Mouse (Mus musculus) liver, embryonic 12.5 days (tissue): ENCODE results near the gene Itpkc. TPM values are rescaled to one million over a fixed set of nuclear protein-coding genes. Genes with fewer than 3 reads are reported as not detected.
"Not testable (repeated sequence)": the region's sequence is repeated elsewhere in the genome, so short reads cannot be mapped to it uniquely, and the experiment has no call there.

Experiments
- ATAC-seq: fragments of 200-750 bp; cut with Nextera tagmentation; 2 replicates; pipeline ENCODE4 v1.8.0; 2017; ENCODE audit warnings: moderate number of reproducible peaks, mild to moderate bottlenecking, moderate library complexity
- H3K27ac ChIP-seq: fragments of 300-500 bp; sonication (generic); 2 replicates; pipeline ENCODE4 v1.5.1; 2016; ENCODE audit warnings: mild to moderate bottlenecking
- H3K27me3 ChIP-seq: fragments of 300-500 bp; sonication (generic); replicated peaks from 2 replicates; pipeline ENCODE4 v1.6.1; 2016; ENCODE audit warnings: mild to moderate bottlenecking, moderate library complexity
- H3K36me3 ChIP-seq: fragments of 300-500 bp; sonication (generic); 2 replicates; pipeline ENCODE4 v1.6.1; 2016; ENCODE audit warnings: mild to moderate bottlenecking, moderate library complexity
- H3K4me1 ChIP-seq: fragments of 300-500 bp; sonication (generic); 2 replicates; pipeline ENCODE4 v1.6.1; 2016
- H3K4me2 ChIP-seq: fragments of 300-500 bp; sonication (generic); 2 replicates; pipeline ENCODE4 v1.6.1; 2016; ENCODE audit warnings: mild to moderate bottlenecking, moderate library complexity
- H3K4me3 ChIP-seq: fragments of 300-500 bp; sonication (generic); 2 replicates; pipeline ENCODE4 v1.5.1; 2016; ENCODE audit warnings: mild to moderate bottlenecking, moderate library complexity
- H3K9ac ChIP-seq: fragments of 300-500 bp; sonication (generic); 2 replicates; pipeline ENCODE4 v1.6.1; 2016; ENCODE audit warnings: mild to moderate bottlenecking, moderate library complexity
- H3K9me3 ChIP-seq: fragments of 300-500 bp; sonication (generic); replicated peaks from 2 replicates; pipeline ENCODE4 v1.6.1; 2016; ENCODE audit warnings: mild to moderate bottlenecking, moderate library complexity
- WGBS: fragments of 180-500 bp; shearing (Covaris S2); methylation state at CpG from one replicate; pipeline ENCODE4 v1.1.7; 2016; ENCODE audit not compliant: insufficient replicate concordance; 5-methylcytosine and 5-hydroxymethylcytosine counted together
- polyA plus RNA-seq: library from polyadenylated mRNA; unstranded; fragments of >200 nt; fragmentation: Nextera tagmentation; extraction: Ambion mirVana; gene quantifications from 2 replicates; pipeline ENCODE4 v1.2.1, GENCODE M21; 2016

The Itpkc gene
- polyA plus RNA-seq, 1 experiment from 2014 or later = 4.1 TPM

DNA sequence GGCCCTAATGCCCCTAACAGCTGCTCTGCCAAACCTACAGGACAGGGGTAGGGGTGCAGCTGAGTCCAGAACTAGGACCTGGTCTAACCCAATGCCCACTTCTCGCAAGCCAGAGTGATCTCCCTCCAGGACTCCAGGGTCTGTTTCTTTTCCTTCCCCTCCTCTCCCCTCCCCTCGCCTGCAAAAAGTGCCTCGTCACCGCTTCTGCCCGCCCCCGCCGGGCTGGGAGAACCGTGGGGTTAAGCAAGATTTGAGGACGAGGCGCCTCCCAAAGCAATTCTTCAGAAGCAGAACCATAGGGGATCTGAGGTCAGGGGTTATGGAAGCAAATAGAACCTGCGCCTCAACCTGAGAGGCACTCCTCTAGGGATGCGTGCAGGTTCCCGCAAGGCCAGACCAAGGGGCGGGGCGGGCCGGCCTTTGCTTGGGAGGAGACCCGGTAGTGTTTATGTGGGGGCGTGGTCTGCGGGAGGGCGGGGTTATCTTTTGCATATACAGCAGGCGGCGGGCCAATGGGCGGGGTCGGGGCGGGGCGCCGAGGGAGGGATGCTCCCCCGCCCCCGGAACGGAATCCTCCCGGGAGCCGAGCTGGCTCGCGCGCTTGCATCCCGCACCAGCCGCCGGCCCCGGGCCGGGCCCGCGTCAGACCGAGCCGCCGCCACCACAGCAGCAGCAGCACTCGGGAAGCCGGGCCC lies 29.9 kb upstream of the Itpkc start, which contains the start of gene Numbl:
Gene Numbl (plus strand): TSS at position 229 of the 695 bp plus-strand sequence.
- under 1% methylated on average over 46 of the region's 47 CpGs for whole genome bisulfite sequencing
- Histone ChIP-seq H3K4me1 (peaks cover 56% of the 10 kb centered on the region), H3K9ac (peak within 1 kb of the TSS; percentile 86), H3K9me3 (no peaks in the 10 kb centered on the region), H3K27me3 (peaks cover 9% of the 10 kb centered on the region; the same call in 1 of the 2 replicates), H3K27ac (peak within 1 kb of the TSS; percentile 70), H3K4me2 (peak within 1 kb of the TSS; percentile 99), H3K36me3 (peaks cover 2% of the 10 kb centered on the region; the same call in 1 of the 2 replicates), H3K4me3 (peak within 1 kb of the TSS; percentile 74)
- ATAC-seq = peak; percentile 88

DNA sequence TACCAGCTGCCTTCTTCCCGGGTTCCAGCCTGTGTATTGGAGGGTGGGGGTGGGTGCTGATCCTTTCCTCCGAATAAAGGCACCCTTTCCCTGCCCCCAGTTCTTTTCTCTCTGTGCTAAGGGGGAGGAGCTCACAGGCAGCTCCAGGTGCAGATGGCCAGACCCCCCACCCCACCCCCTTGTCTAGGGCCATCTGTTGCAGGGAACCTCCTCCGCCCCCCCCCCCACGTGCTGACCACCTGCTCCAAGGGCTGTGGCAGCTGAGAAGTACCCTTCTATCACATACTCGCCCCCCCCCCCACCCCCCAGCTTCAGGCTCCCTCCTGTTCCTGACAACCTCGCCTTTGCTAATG lies 29.4 kb upstream of the Itpkc start:
- H3K9ac ChIP-seq = peak overlapping the region; percentile 86
- peaks cover 56% of the 10 kb centered on the region for H3K4me1 ChIP-seq
- peak overlapping the region; percentile 74 for H3K4me3 ChIP-seq
- 15% methylated on average over 6 of the region's 6 CpGs for WGBS
- H3K27me3 ChIP-seq = peaks cover 9% of the 10 kb centered on the region; the same call in 1 of the 2 replicates
- peaks cover 4% of the 10 kb centered on the region; the same call in 1 of the 2 replicates for H3K36me3 ChIP-seq
- no peaks in the 10 kb centered on the region for H3K9me3 ChIP-seq
- peak overlapping the region; percentile 70 for H3K27ac ChIP-seq
- no peak for ATAC-seq
- H3K4me2 ChIP-seq = peak overlapping the region; percentile 99

- H3K4me3 ChIP-seq = peak overlapping the region; percentile 74; the same call in 1 of the 2 replicates
- H3K36me3 ChIP-seq = peaks cover 4% of the 10 kb centered on the region; the same call in 1 of the 2 replicates
- H3K4me2 ChIP-seq = peak overlapping the region; percentile 99
- H3K27ac ChIP-seq = peak overlapping the region; percentile 70
- H3K9me3 ChIP-seq = no peaks in the 10 kb centered on the region
- H3K9ac ChIP-seq = peak overlapping the region; percentile 86
- WGBS = 55% methylated on average over 27 of the region's 27 CpGs
- peaks cover 9% of the 10 kb centered on the region; the same call in 1 of the 2 replicates for H3K27me3 ChIP-seq
- peaks cover 56% of the 10 kb centered on the region for H3K4me1 ChIP-seq
- ATAC-seq = no peak
These were observed 28.8 kb upstream of the Itpkc start for GRCm38 (mm10) chr7:27257046-27257851.

DNA sequence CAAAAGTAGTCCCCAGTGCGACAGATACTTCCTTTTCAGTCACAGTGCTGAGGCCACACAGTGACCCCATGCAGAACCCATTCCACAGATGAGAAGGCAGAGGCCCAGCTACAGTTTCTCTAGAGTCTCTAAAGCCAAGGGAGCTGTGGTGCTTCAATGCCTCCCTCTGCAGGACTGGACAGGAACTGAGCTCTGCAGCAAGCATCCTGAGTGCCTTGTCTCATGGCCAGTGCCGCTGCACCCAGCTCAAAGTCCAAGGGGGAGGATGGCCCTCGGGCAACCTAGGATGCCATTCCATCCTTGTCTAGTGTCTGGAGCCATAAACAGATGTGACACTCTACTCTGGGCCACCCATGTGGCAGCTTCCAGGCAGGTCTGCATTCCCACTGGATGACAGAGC lies 27.3 kb upstream of the Itpkc start:
- H3K4me1 ChIP-seq = peaks cover 68% of the 10 kb centered on the region
- no peak overlapping the region for H3K9ac ChIP-seq
- peaks cover 9% of the 10 kb centered on the region; the same call in 1 of the 2 replicates for H3K27me3 ChIP-seq
- no peak overlapping the region for H3K4me3 ChIP-seq
- no peaks in the 10 kb centered on the region for H3K9me3 ChIP-seq
- no peak for ATAC-seq
- no peak overlapping the region for H3K27ac ChIP-seq
- H3K4me2 ChIP-seq = no peak overlapping the region
- 66% methylated on average over 3 of the region's 3 CpGs for WGBS
- peaks cover 4% of the 10 kb centered on the region; the same call in 1 of the 2 replicates for H3K36me3 ChIP-seq

DNA sequence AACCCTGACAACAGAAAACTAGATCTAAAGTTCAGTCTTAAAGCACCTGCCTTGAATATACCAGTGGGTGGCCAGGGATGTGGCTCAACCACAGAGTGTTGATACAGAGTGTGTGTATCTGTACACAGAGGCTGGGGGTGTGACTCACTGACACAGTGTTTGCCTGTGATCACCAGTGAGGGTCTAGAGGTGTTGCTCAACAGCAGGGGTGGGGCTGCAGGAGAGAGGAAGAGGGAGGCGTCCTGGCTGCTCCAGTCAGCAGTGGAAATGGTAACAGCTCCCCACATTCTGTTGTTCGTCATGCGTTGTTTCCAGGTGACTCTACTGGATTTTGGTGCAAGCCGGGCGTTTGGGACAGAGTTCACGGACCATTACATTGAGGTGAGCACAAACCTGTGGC lies 23.5 kb upstream of the Itpkc start:
- Histone ChIP-seq H3K36me3 (peaks cover 11% of the 10 kb centered on the region; the same call in 1 of the 2 replicates), H3K9me3 (no peaks in the 10 kb centered on the region), H3K4me3 (0 out of 2 replicates have a peak overlapping the region, but pooled peaks have one; percentile 2), H3K9ac (no peak overlapping the region), H3K4me2 (peak overlapping the region; percentile 17; the same call in 1 of the 2 replicates), H3K27me3 (no peaks in the 10 kb centered on the region), H3K4me1 (peaks cover 42% of the 10 kb centered on the region), H3K27ac (peak overlapping the region; percentile 53)
- peak; percentile 82 for ATAC-seq
- 56% methylated on average over 6 of the region's 6 CpGs for WGBS

- no peak overlapping the region for H3K4me2 ChIP-seq
- H3K4me3 ChIP-seq = no peak overlapping the region
- H3K36me3 ChIP-seq = peaks cover 22% of the 10 kb centered on the region; the same call in 1 of the 2 replicates
- H3K27ac ChIP-seq = no peak overlapping the region
- peaks cover 22% of the 10 kb centered on the region for H3K4me1 ChIP-seq
- 77% methylated on average over 5 of the region's 5 CpGs for WGBS
- H3K9ac ChIP-seq = no peak overlapping the region
- no peaks in the 10 kb centered on the region for H3K9me3 ChIP-seq
- no peak for ATAC-seq
- H3K27me3 ChIP-seq = no peaks in the 10 kb centered on the region
These were observed 21.5 kb upstream of the Itpkc start for GRCm38 (mm10) chr7:27249928-27250327.

GRCm38 (mm10) chr7:27249146-27249545 lies 20.7 kb upstream of the Itpkc start:
- Histone ChIP-seq H3K27ac (no peak overlapping the region), H3K9ac (no peak overlapping the region), H3K4me2 (no peak overlapping the region), H3K36me3 (peaks cover 22% of the 10 kb centered on the region; the same call in 1 of the 2 replicates), H3K4me1 (peaks cover 14% of the 10 kb centered on the region; the same call in 1 of the 2 replicates), H3K9me3 (no peaks in the 10 kb centered on the region), H3K4me3 (no peak overlapping the region), H3K27me3 (no peaks in the 10 kb centered on the region)
- no peak for ATAC-seq
- 69% methylated on average over 2 of the region's 2 CpGs for WGBS

GRCm38 (mm10) chr7:27244088-27244487 lies 15.6 kb upstream of the Itpkc start:
- WGBS = 65% methylated on average over 2 of the region's 2 CpGs
- not testable (repeated sequence) for H3K4me1 ChIP-seq, H3K27ac ChIP-seq, ATAC-seq, H3K9me3 ChIP-seq, H3K4me3 ChIP-seq, H3K9ac ChIP-seq, H3K4me2 ChIP-seq, H3K27me3 ChIP-seq
- H3K36me3 ChIP-seq = peaks cover 39% of the 10 kb centered on the region

GRCm38 (mm10) chr7:27243211-27243610 lies 14.8 kb upstream of the Itpkc start:
- no peak for ATAC-seq
- Histone ChIP-seq H3K9ac (no peak overlapping the region; the same call in 1 of the 2 replicates), H3K9me3 (no peaks in the 10 kb centered on the region), H3K27me3 (no peaks in the 10 kb centered on the region), H3K4me3 (no peak overlapping the region), H3K36me3 (peaks cover 44% of the 10 kb centered on the region), H3K27ac (no peak overlapping the region), H3K4me2 (no peak overlapping the region), H3K4me1 (no peaks in the 10 kb centered on the region)
- 70% methylated on average over 8 of the region's 8 CpGs for WGBS

DNA sequence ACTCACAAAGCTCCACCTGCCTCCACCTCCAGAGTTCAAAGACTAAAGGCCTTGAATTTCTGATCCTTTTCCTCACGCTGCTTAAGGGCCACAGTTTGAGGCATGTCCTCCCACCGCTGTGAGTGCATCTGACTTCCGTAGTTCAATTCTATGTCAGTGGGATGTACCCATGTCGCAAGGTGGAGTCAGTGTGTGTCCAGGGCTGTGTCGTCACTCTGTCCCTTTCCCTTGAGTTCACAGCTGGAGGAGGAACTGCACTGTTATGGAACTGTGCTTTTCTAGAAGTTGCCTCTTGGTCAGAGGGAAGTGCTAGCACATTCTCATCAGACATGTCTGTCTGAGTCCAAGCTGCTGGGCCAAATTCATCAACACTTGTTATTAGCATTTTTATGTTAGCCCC lies 10.1 kb upstream of the Itpkc start:
- peaks cover 9% of the 10 kb centered on the region for H3K4me1 ChIP-seq
- no peaks in the 10 kb centered on the region for H3K27me3 ChIP-seq
- no peak overlapping the region for H3K4me2 ChIP-seq
- H3K36me3 ChIP-seq = peaks cover 37% of the 10 kb centered on the region
- H3K9ac ChIP-seq = no peak overlapping the region
- ATAC-seq = no peak
- no peak overlapping the region for H3K4me3 ChIP-seq
- H3K9me3 ChIP-seq = no peaks in the 10 kb centered on the region
- H3K27ac ChIP-seq = no peak overlapping the region
- 74% methylated on average over 5 of the region's 5 CpGs for WGBS

DNA sequence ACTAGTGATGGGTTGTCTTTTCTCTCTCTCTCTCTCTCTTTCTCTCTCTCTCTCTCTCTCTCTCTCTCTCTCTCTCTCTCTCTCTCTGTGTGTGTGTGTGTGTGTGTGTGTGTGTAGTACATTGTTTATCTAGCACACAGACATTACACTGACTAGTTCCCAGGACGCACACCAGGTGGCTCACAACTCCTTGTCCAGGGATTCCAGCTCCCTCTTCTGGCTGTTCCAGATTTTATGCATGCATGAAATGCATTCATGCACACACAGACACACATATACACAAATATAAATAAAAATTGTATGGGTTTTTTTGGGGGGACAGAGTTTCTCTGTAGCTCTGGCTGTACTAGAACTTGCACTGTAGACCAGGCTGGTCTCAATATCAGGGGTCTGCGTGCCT lies 9.1 kb upstream of the Itpkc start:
- H3K4me1 ChIP-seq = peaks cover 13% of the 10 kb centered on the region
- no peaks in the 10 kb centered on the region for H3K9me3 ChIP-seq
- ATAC-seq = no peak
- no peak overlapping the region for H3K9ac ChIP-seq
- H3K27ac ChIP-seq = no peak overlapping the region
- H3K36me3 ChIP-seq = peaks cover 31% of the 10 kb centered on the region
- H3K27me3 ChIP-seq = no peaks in the 10 kb centered on the region
- no peak overlapping the region for H3K4me3 ChIP-seq
- WGBS = 67% methylated on average over 2 of the region's 2 CpGs
- no peak overlapping the region for H3K4me2 ChIP-seq

- no peak for ATAC-seq
- peaks cover 22% of the 10 kb centered on the region for H3K36me3 ChIP-seq
- no peak overlapping the region for H3K4me2 ChIP-seq
- no peak overlapping the region for H3K9ac ChIP-seq
- no peak overlapping the region for H3K4me3 ChIP-seq
- WGBS = 76% methylated on average over 2 of the region's 2 CpGs
- peaks cover 22% of the 10 kb centered on the region for H3K4me1 ChIP-seq
- H3K27me3 ChIP-seq = no peaks in the 10 kb centered on the region
- H3K9me3 ChIP-seq = no peaks in the 10 kb centered on the region
- H3K27ac ChIP-seq = no peak overlapping the region
These were observed 7.3 kb upstream of the Itpkc start for GRCm38 (mm10) chr7:27235726-27236125.
